Mouse (Mus musculus) G1E (cell line): ENCODE measurements around the gene Olfr705. TPM values are rescaled to one million over a fixed set of nuclear protein-coding genes. Genes with fewer than 3 reads are reported as not detected.
"Not testable (repeated sequence)": the region's sequence is repeated elsewhere in the genome, so short reads cannot be mapped to it uniquely, and the experiment has no call there.

Experiments used
- ATAC-seq: 2 replicates; pipeline ENCODE4 v1.8.0; 2016; ENCODE audit warnings: mild to moderate bottlenecking; ENCODE audit not compliant: insufficient number of reproducible peaks, poor library complexity, low FRiP score, severe bottlenecking; ENCODE audit errors: extremely low read depth
- DNase-seq: peaks from one replicate; pipeline ENCODE4 v3.0.0; 2012; ENCODE audit warnings: low spot score
- H3K27me3 ChIP-seq: 2 replicates; pipeline ENCODE4 v1.6.1; 2012; ENCODE audit warnings: mild to moderate bottlenecking, low read length, inconsistent platforms; ENCODE audit not compliant: insufficient read depth
- H3K36me3 ChIP-seq: replicated peaks from 2 replicates; pipeline ENCODE3; 2012; ENCODE audit warnings: mild to moderate bottlenecking, inconsistent platforms
- H3K4me1 ChIP-seq: 2 replicates; pipeline ENCODE4 v1.6.1; 2012; ENCODE audit warnings: low read depth, low read length, inconsistent platforms, mixed read lengths; ENCODE audit not compliant: insufficient read depth
- H3K4me3 ChIP-seq: 2 replicates; pipeline ENCODE4 v1.5.1; 2012; ENCODE audit warnings: low read depth, mild to moderate bottlenecking, inconsistent platforms, low read length, moderate library complexity, mixed read lengths
- H3K9me3 ChIP-seq: replicated peaks from 2 replicates; pipeline ENCODE4 v1.6.1; 2012; ENCODE audit warnings: inconsistent platforms
- CTCF ChIP-seq: IDR thresholded peaks from 2 replicates; pipeline ENCODE4 v1.5.1; 2012; ENCODE audit warnings: low read depth, low read length, inconsistent platforms, mixed read lengths
- GATA1 ChIP-seq: IDR thresholded peaks from 2 replicates; pipeline ENCODE4 v1.6.1; 2012; ENCODE audit warnings: borderline replicate concordance, low read length, inconsistent platforms, mixed read lengths
- GATA2 ChIP-seq: IDR thresholded peaks from 2 replicates; pipeline ENCODE4 v1.6.1; 2012; ENCODE audit warnings: low read depth, low read length, inconsistent platforms, borderline replicate concordance
- POLR2AphosphoS5 ChIP-seq: IDR thresholded peaks from 2 replicates; pipeline ENCODE4 v1.6.1; 2012; ENCODE audit warnings: low read depth, low read length, inconsistent platforms; ENCODE audit not compliant: insufficient replicate concordance
- TAL1 ChIP-seq: conservative IDR thresholded peaks from 2 replicates; pipeline ENCODE4 v1.6.1; 2012; ENCODE audit warnings: low read depth, low read length, inconsistent platforms, mixed read lengths
- polyA plus RNA-seq: library from polyadenylated mRNA; stranded (reverse); fragments of >175 nt; gene quantifications from 2 replicates; pipeline ENCODE4 v1.2.3, GENCODE M21; 2012
- total RNA-seq, 2 experiments: library from RNA; stranded (forward) in 1 of 2; stranded (reverse) in 1 of 2; fragments of 200-1000 nt in 1 of 2; fragments of >200 nt in 1 of 2; fragmentation: Nextera tagmentation in 1 of 2; gene quantifications; 2 replicates each; pipeline ENCODE4 v1.2.3; 2014 to 2017

Gene Olfr705
- total RNA-seq (2014; fragmentation: Nextera tagmentation), result not detected in 2 replicates
- total RNA-seq (2017), result 0.05 TPM in 1 of 2 replicates, not detected in the other
- polyA plus RNA-seq, result not detected in 2 replicates

DNA sequence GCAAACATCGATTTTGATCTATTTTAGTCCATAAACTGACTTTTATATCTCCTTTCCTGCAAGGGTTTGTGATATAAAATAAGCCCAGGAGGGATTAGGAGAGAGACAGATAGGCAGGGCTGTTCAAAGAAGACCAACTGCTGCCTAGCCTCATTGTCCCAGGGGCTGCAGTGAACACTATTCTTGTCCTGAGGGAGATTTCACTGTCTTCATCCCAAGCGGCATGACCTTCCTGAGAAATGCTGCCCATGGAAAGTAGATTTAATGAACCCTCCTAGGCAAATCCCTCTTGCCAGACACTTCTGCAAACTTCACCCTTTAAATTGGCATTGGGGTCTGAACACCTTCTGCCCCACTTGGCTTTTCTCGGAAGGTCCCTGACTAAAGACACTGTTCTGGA lies at the start of gene Olfr705:
TSS of gene Olfr705 (minus strand) at position 101 of the 400 bp plus-strand sequence.
- H3K9me3 ChIP-seq, result no peaks in the 10 kb centered on the region
- no peaks in the 10 kb centered on the region for H3K36me3 ChIP-seq
- no peak for TF ChIP-seq TAL1
- TF ChIP-seq POLR2AphosphoS5, result no peak
- TF ChIP-seq GATA2, result no peak
- no peak for TF ChIP-seq CTCF
- no peak for TF ChIP-seq GATA1
- no peak for DNase-seq
- no peak for ATAC-seq
- no peaks in the 10 kb centered on the region for H3K27me3 ChIP-seq
- no peak within 1 kb of the TSS for H3K4me3 ChIP-seq
- H3K4me1 ChIP-seq, result no peaks in the 10 kb centered on the region

GRCm38 (mm10) chr7:106920961-106921360 lies 44.3 kb upstream of the Olfr705 start:
- ATAC-seq, H3K36me3 ChIP-seq, H3K4me1 ChIP-seq, H3K27me3 ChIP-seq, DNase-seq, H3K9me3 ChIP-seq, H3K4me3 ChIP-seq: not testable (repeated sequence)

GRCm38 (mm10) chr7:106907676-106908075 lies 31.0 kb upstream of the Olfr705 start, which contains the start of gene Olfr1532-ps1:
Olfr1532-ps1 (plus strand) TSS chr7:106908001.
- no peak for TF ChIP-seq GATA2
- no peak for TF ChIP-seq TAL1
- no peak for TF ChIP-seq POLR2AphosphoS5
- TF ChIP-seq GATA1, result no peak
- TF ChIP-seq CTCF, result no peak
- Histone ChIP-seq H3K4me3 (no peak within 1 kb of the TSS), H3K4me1 (no peaks in the 10 kb centered on the region), H3K9me3 (no peaks in the 10 kb centered on the region), H3K36me3 (no peaks in the 10 kb centered on the region), H3K27me3 (no peaks in the 10 kb centered on the region)
- ATAC-seq, result no peak
- DNase-seq, result no peak

- not testable (repeated sequence) for H3K4me1 ChIP-seq, ATAC-seq, H3K36me3 ChIP-seq, H3K4me3 ChIP-seq, H3K9me3 ChIP-seq, H3K27me3 ChIP-seq, DNase-seq
Measured at GRCm38 (mm10) chr7:106901141-106901540, 24.4 kb upstream of the Olfr705 start, which contains the start of gene Olfr707. Olfr707 (minus strand) TSS chr7:106901241.

DNA sequence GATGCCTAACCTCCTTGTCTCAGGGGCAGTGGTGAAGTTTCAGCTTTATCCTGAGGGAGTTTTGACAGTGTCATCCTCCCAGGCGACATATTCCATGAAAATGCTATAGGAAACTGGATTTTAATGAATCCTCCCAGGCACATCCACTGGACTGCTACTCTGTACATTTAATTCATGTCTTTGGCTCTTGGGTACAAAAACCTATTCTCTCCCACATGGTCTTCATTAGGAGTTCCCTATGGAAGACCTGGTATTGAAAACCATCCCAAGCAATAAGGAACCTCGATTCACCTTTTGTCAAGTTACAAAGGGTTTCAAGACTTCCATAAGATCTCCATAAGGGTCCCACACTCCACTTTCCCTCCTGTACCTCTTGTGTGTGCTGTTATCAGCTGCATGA lies 11.4 kb upstream of the Olfr705 start, which contains the start of gene Olfr706:
TSS of gene Olfr706 (minus strand) at position 101 of the 400 bp plus-strand sequence.
- Histone ChIP-seq H3K4me1 (no peaks in the 10 kb centered on the region), H3K27me3 (0 out of 2 replicates have a peak, but pooled peaks cover 4% of the 10 kb centered on the region), H3K9me3 (no peaks in the 10 kb centered on the region), H3K36me3 (no peaks in the 10 kb centered on the region), H3K4me3 (no peak within 1 kb of the TSS)
- ATAC-seq, result no peak
- DNase-seq, result no peak
- TF ChIP-seq CTCF (no peak), GATA2 (no peak), TAL1 (no peak), GATA1 (no peak), POLR2AphosphoS5 (no peak)

DNA sequence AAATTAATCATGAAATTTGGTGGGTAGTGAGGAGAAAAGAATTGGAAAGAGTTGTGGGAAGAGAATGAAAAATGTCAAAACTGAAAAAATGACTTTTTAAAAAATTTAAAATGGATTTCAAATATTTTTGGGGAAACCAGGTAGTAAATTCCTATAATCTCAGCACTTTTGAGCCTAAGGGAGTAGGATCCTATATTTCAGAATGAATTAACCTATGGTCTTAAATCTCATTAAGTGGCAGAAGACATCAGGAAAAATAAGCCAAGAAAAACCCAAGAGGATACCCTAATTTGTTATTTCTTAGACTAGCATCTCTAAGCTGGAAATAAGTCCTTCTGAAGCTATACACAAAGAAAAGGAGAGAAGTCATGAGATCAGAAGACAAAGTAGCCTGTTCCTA lies 13.8 kb downstream of the Olfr705 start, which contains the start of gene Olfr704:
TSS of gene Olfr704 (plus strand) at position 301 of the 400 bp plus-strand sequence.
- DNase-seq, result no peak
- Histone ChIP-seq H3K9me3 (no peaks in the 10 kb centered on the region), H3K27me3 (no peaks in the 10 kb centered on the region), H3K36me3 (no peaks in the 10 kb centered on the region), H3K4me3 (no peak within 1 kb of the TSS), H3K4me1 (no peaks in the 10 kb centered on the region)
- TF ChIP-seq GATA1 (no peak), TAL1 (no peak), GATA2 (no peak), CTCF (no peak), POLR2AphosphoS5 (no peak)
- no peak for ATAC-seq

DNA sequence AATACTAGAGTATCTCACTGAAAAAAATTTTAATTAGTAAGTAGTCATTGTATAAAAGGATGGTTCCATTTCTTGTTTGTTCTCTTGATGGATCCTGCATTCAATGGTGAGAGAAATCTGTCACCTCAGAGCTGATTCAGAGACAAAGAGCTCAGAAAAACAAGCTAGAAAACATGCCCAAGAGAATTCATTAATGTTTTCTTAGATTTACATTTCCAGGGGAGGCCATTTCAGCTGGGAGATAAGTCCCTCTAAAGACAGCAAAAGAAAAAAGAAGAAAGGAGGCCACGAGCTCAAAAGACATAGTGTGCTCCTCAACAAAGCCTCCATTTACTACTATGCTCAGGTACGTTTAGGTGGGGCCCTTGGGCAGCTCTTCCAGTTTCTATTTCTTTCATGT lies 33.6 kb downstream of the Olfr705 start, which contains the start of gene Olfr703:
TSS of gene Olfr703 (plus strand) at position 301 of the 400 bp plus-strand sequence.
- H3K36me3 ChIP-seq, result no peaks in the 10 kb centered on the region
- no peak for TF ChIP-seq POLR2AphosphoS5
- no peak for TF ChIP-seq TAL1
- no peak for TF ChIP-seq GATA1
- TF ChIP-seq CTCF, result no peak
- no peak for TF ChIP-seq GATA2
- DNase-seq (no peak), ATAC-seq (no peak)
- H3K27me3 ChIP-seq, result 0 out of 2 replicates have a peak, but pooled peaks cover 3% of the 10 kb centered on the region
- no peak within 1 kb of the TSS for H3K4me3 ChIP-seq
- no peaks in the 10 kb centered on the region for H3K9me3 ChIP-seq
- H3K4me1 ChIP-seq, result no peaks in the 10 kb centered on the region
